Mouse (Mus musculus) A20 (cell line): ENCODE data around the gene Ggta1.
A peak's percentile ranks its signal among the peaks of the same experiment; 100 is the strongest.

Experiments used
- DNase-seq: peaks from one replicate; pipeline ENCODE4 v3.0.0-alpha.2; 2011; ENCODE audit warnings: low read depth, low spot score

Gene Ggta1

GRCm38 (mm10) chr2:35462791-35463281, at the start of gene Ggta1:
TSS of gene Ggta1 (minus strand) at chr2:35463231.
- peak; percentile 80 for DNase-seq

DNA sequence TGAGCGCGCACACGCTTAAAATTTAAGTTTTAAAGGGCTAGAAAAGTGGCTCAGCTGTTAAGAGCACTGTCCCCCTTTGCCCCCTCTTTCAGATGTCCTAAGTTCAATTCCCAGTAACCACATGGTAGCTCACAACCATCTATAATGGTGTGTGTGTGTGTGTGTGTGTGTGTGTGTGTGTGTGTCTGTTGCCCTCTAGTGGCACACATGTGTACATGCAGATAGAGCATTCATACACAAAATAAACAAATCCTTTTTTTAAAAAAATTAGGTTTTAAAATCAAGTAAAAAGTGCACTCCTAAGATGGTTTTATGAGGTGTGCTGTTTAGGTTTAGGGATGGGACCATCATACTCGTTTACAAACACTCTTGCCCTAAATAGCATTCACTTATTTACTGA, 49.2 kb upstream of the Ggta1 start:
- DNase-seq = peak; percentile 36

DNA sequence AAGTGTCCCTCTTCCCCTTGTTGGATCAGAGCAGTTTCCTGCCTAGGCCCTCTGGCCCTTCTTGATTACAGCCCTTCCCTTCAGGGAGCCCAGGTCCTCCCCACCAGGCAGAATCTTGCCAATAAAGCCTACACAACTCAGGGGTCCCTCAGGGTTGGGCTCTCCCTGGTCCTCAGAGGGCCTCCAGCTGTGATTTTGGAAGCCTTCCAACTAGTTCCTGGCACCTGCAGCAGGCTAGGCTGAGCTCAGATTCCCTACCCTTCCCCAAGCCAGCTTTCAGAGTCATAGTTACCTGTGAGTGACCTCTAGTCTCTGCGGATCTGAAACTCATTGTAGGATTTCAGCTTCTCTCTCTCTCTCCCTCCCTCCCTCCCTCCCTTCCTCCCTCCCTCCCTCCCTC, 47.9 kb upstream of the Ggta1 start:
- no peak for DNase-seq

DNA sequence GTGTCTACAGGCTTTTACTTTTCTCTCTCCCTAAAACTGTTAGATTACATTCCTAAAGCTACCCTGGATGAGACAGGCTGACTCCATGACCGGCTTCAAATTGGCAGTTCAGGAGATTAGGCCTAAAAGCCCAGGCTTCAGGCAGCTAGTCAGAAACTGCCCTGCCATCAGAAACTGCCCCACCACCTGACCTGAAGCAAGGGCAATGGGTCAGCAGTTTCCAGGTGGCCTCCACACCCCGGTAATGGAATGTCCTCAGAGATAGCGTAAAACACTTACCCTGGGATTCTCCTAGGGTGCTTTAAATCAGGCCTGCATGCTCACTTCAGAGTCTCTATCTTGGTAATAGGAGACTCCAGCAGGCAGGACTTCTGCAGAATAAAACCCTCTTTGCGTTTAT, 46.9 kb upstream of the Ggta1 start:
- DNase-seq = no peak

DNA sequence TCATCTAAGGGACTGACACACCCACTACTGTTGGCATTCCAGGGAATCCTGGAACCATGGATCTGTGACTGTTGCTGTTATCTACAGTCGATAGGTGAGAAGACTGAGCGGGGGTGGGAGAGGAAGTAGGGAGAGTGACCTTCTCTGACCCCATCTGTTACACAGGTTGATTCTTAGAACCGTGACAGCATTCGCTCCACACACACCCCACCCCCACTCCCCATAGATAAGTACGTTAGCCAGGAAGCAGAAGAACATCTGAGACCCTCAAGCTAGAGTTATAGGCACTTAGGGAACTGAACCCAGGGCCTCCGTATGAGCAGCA, 46.3 kb upstream of the Ggta1 start:
- DNase-seq = no peak

DNA sequence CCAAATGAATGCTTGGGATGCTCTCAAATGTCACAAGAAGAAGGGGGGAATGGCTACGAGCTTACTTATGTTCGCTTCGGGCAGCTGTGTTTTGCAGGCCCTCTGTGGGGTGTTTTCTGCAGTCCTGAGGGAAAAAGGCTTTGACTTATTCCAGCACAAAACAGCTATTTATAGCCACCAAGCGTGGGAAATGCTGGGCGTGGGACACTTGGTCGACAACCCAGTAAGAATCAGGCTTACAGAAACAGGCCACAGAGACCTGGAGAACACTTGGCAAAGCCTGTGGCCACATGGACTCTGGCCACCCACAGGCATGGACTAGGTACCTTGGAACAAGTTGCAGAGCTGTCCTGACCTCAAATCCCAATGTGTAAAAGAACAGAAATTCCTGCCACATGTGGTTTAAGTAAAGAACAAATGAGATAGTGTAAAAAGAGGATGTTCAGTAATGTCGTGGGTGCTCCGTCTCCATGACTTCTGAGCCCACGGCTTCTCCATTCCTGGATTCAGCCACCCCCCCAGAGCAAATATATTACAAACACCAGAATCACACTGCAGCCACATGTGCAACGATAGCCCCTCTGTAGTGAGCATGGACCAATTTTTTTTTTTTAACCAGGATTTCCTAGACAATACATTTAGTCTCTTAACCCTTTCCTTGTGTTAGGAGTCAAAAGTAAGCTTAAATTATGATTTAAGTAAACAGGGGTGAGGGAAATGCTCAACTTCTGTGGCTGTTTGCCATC, 45.7 kb upstream of the Ggta1 start:
- no peak for DNase-seq

DNA sequence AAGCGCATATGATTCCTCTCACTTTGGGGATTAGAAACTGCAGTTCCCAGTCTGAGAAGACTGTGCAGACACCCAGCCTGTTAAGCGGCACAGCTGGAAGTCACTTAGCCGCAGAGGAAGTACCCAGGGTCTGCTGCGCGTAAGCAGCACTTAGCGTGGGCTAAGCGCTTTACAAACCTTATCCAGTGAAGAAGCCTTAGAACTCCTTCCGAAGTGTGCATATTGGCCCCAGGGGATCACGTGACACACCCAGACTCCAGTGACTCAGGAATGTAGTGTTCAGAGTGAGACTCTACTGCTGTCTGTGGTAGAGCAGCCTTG, 44.1 kb upstream of the Ggta1 start:
- DNase-seq = no peak

GRCm38 (mm10) chr2:35506311-35507190, 43.5 kb upstream of the Ggta1 start:
- peak; percentile 26 for DNase-seq

DNA sequence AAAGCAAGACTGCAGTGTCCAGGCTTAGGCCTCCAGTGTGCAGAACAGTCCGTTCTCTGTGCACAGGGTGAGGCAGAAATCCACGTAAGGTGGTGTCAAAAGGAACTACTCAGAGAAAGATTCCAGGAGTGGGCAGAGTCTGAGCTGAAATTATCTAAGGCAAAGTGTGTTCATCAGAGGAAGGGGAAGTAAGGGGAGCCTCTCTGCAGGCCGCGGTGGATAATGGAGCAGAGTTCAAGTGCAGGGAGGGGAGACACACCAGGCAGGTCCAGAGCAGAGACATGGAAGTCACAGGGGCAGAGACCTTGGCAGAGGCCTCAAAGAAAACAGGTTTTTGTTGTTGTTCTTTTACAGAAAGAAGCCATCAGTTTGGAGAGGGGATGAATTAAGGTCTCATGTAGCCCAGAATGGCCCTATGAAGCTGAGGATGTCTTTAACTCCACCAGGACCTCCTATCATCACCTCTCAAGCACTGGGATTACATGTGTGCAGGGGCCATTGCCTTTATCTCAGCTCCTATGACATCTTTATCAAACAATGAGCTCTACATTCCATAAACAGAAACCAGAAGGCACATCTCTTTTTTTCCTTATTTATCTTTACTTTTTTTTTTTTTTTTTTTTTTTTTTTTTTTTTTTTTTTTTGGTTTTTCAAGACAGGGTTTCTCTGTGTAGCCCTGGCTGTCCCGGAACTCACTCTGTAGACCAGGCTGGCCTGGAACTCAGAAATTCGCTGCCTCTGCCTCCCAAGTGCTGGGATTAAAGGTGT, 42.7 kb upstream of the Ggta1 start:
- no peak for DNase-seq

DNA sequence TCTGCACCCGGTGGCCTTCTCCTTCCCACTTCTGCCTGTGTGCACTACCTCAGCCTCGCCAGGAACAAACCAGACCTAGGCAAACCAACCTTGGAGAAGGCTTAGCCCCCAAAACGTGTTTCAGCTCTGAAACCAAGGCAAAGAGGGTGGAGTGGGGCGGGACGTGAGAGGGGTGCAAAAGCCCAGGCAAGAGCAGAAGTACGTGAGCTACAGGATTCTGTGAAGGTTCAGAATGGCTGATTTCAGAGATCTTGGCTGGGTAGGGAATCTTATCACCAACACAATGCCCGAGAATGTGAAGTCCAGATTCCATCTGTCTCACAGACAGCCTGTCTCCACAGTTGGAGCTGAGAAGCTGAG, 41.4 kb upstream of the Ggta1 start:
- DNase-seq = no peak

DNA sequence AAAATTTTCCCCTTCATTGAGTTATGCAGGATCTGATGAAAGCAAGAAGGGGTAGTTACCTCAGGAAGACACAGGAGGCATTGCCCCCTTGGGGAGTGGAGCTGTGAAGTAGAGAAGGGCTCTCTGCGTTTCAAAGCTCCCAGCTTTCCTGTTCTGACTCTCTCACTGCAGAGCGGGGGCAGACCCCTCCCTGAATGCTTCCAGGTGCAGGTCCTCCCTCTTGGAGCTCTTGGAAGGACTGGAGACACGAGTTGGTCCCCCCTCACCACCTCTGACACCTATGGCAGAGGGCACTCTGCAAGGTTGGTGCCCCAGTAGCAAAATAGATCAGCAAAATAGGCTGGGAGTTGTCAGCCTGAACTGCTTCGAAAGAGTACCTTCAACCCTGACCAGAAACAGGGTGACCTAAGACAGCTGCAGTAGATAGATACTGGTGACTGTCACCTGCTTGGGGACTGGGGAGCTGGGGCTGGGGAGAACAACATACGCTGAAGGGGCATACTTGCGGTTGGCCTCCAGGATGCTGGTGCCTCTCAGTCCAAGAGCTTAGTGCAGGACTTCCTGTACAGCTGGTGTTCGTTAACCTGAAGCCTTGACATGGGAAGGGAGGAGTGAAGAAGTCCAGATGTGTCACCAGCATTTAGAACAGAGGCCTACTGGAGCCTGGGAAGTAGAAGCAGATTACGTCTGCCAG, 40.8 kb upstream of the Ggta1 start:
- no peak for DNase-seq

DNA sequence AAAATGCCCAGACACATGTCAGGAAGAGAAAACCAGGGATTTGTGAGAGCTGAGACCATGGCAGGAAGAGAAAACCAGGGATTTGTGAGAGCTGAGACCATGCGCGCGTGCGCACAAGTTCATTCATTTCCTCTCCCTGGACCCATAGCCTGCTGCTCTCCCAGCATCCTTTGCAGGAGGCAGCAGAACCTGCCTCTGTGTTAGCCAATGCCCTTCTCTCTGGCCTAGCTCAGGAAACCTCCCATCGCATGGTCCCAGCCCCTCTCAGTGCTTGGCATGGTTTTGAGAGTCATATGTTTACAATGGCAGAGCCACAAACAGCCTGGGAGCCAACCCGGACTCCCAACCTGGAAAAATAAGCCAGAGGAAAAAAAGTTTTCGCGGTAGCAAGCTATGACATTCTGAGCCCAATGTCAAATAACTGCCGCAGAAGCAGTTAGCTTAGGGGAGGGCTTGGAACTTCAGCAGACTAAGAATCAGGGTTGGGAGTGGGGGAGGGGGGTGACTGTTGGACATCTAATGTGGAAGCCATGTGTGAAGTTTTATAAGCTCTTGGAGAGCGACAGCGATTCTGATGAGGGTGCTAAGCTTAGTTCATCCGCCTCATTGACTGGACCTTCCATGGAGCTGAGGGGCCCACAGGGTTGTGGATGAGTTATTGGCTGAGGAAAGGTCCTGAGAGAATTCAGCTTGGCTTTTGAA, 40.1 kb upstream of the Ggta1 start:
- no peak for DNase-seq

DNA sequence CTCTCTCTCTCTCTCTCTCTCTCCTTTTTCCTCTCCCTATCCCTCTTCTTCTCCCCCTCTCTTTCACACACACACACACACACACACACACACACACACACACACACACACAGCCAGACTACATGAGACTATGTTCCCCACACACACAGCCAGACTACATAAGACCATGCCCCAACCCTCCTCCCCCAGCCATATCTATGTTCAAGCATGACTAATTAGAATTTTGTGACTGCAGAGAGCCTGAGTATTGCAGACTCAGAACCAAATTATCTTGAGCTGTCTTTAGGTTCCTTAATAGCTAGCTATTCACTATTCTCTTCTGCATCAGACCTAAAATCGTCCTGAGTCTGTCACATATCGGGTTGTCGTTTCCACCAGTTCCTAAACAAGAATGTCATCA, 39.5 kb upstream of the Ggta1 start:
- no peak for DNase-seq

DNA sequence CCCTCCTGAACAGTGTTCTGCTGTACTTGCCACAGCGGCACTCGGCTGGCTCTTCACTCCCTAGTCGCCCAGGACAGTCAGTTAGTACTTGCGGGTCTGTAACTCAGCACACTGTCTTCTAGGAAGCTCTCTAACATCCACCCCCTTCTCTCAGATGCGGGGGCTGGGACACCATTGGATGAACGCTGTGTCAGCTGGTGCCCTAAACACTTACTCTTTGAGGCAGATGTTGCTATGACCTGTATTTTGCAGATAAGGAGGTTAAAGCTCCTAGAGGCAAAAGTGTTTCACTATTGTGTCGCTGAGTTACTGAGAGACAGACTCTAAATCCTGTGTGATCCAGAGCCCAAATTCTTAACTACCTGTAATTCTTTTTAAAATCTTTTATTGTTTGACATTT, 36.4 kb upstream of the Ggta1 start:
- no peak for DNase-seq

DNA sequence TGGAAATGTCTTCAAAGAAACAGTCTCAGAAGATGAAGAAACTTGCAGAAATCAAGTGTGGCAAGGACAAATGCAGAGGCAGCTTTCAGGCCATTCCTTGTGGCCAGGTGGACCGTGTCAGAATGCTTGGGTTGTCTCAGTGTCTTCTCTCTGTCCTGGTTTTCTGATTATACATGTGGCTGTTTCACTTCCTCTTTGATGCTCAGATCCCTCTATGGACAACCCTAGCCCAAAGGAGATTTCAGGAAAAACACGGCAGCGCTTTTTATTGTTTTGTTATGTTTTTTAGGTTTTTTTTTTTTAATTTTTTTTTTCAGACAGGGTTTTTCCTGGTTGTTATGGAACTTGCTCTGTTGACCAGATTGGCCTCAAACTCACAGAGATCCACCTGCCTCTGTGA, 35.9 kb upstream of the Ggta1 start:
- no peak for DNase-seq

DNA sequence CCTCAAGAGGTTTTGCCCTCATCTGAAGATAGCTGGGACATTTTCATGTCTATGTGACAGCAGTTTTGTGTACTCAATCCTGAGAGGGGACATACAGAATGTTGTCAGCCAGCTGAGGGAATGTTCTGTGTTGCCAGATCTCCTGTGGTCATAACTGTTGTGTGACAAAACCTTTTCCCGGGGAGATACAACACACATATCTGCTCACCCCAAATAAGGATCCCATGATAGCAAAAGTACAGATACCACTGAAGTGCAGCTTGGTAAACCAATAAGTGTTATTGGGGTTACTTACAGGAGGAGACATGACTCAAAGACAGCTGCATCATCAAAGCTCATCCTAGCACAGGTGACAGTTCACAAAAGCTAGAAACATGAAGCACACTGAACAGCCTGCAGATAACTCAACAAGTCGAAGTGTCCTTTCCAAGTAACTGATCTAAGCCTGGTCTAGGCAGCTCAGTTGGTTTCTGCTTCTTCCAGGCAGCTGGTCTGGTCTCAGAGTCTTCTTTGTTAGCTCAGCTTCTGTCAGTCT, 34.7 kb upstream of the Ggta1 start:
- DNase-seq = peak; percentile 23

DNA sequence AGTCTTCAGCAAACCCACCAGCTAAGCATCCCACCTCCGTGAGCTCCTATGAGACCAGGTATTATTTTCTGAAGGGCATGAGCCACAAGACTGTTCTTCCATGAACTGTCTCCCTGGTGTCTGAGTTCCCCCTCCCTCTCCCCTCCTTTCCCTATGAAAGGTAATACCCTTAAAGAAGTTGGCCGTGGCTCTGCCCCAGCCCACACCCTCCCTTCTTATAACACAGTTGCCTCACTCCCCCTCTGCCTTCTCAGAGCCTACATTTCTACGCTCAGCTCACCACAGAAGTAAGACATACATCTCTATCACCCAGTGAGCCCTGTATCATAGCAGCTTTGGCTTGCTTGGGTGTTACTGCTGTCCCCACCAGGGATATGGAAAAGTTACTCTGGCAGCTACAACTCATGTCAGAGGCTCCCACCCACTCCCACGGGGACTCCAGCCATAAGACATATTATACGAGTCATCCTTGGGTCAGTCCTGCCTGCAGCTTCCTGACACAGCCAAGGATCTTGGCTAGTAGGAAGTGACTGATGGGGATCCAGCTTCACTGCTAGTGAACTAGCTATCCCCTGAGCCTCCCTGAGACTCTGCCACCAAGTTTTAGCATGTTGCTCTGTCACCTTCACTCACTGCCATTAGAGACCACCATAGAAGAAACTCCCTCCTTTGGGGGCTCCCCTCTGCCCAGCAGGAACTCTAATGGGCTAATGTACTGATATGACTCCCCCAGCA, 33.4 kb upstream of the Ggta1 start:
- no peak for DNase-seq

DNA sequence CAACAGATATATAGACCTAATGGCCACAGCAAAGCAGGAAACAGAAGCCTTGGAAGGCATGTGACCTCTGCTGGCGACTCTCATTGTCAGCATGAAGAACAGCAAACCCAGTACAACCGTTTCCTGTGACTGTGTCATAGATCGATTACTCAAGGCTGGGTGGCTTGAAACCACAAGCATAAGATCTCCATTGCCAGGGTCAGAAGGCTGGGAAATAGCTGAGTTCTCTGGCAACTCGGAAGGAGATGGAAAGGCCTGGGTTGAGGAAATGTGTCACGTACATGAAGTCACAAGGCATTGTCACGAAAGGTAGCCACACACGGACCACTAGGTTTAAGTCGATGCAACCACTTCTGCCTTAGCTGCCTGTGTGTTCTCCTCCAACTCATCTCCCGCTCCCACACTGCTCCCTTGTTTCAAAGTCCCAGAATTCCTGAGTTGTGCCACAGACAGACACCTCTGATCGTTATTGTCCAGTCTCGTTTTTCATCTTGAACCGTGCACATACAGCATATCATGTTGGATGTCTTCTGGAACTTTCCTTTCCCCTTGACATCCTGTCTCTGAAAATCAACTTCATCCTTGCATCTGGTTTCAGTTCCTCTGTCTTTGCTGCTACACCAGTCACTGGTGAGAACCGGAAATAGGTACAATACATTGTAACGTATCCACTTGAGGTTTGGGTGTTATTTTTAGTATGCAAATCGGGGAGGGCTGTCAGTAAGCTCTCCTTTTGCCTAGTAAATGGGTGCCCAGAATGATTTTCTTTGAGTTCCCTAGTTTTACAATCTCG, 32.7 kb upstream of the Ggta1 start:
- peak; percentile 92 for DNase-seq

- no peak for DNase-seq
Observed at GRCm38 (mm10) chr2:35493566-35493965, 30.5 kb upstream of the Ggta1 start.
